Mouse (Mus musculus) neural tube, embryonic 14.5 days (tissue): ENCODE results near the gene Golph3. TPM values are rescaled to one million over a fixed set of nuclear protein-coding genes. Genes with fewer than 3 reads are reported as not detected.
A peak's percentile ranks its signal among the peaks of the same experiment; 100 is the strongest.
"Not testable (repeated sequence)": the region's sequence is repeated elsewhere in the genome, so short reads cannot be mapped to it uniquely, and the experiment has no call there.

Experiments used
- ATAC-seq: fragments of 200-750 bp; cut with Nextera tagmentation; 2 replicates; pipeline ENCODE4 v1.8.0; 2017; ENCODE audit warnings: low read depth, mild to moderate bottlenecking, moderate TSS enrichment, moderate library complexity
- H3K27ac ChIP-seq: fragments of 300-500 bp; sonication (generic); 2 replicates; pipeline ENCODE4 v1.5.1; 2014; ENCODE audit warnings: low read depth, mild to moderate bottlenecking, control low read depth, low read length, moderate library complexity, mixed read lengths
- H3K27me3 ChIP-seq: fragments of 300-500 bp; sonication (generic); 2 replicates; pipeline ENCODE4 v1.6.1; 2014; ENCODE audit warnings: low read length; ENCODE audit not compliant: control insufficient read depth, insufficient read depth
- H3K36me3 ChIP-seq: fragments of 300-500 bp; sonication (generic); 2 replicates; pipeline ENCODE4 v1.6.1; 2014; ENCODE audit warnings: low read length, mixed read lengths; ENCODE audit not compliant: control insufficient read depth, insufficient read depth
- H3K4me1 ChIP-seq: fragments of 300-500 bp; sonication (generic); 2 replicates; pipeline ENCODE4 v1.6.1; 2014; ENCODE audit warnings: low read length; ENCODE audit not compliant: control insufficient read depth, insufficient read depth
- H3K4me2 ChIP-seq: fragments of 300-500 bp; sonication (generic); 2 replicates; pipeline ENCODE4 v1.6.1; 2014; ENCODE audit warnings: mild to moderate bottlenecking, low read depth, low read length, control low read depth
- H3K4me3 ChIP-seq: fragments of 300-500 bp; sonication (generic); 2 replicates; pipeline ENCODE4 v1.5.1; 2014; ENCODE audit warnings: low read depth, low read length, control low read depth, mixed read lengths
- H3K9ac ChIP-seq: fragments of 300-500 bp; sonication (generic); replicated peaks from 2 replicates; pipeline ENCODE4 v1.6.1; 2014; ENCODE audit warnings: low read depth, mild to moderate bottlenecking, control low read depth, low read length, mixed read lengths
- H3K9me3 ChIP-seq: fragments of 300-500 bp; sonication (generic); 2 replicates; pipeline ENCODE4 v1.6.1; 2016; ENCODE audit warnings: low read length; ENCODE audit not compliant: control insufficient read depth
- WGBS: fragments of 180-500 bp; shearing (Covaris S2); extraction: QIAGEN DNeasy Blood & Tissue Kit; methylation state at CpG from one replicate; pipeline ENCODE4 v1.1.7; 2014; 5-methylcytosine and 5-hydroxymethylcytosine counted together
- polyA plus RNA-seq: library from polyadenylated mRNA; unstranded; fragments of >200 nt; fragmentation: Nextera tagmentation; extraction: Ambion mirVana; gene quantifications from 2 replicates; pipeline ENCODE4 v1.2.1, GENCODE M21; 2014

Golph3 gene
- polyA plus RNA-seq, 1 experiment from 2014 or later, result 92.0 TPM

DNA sequence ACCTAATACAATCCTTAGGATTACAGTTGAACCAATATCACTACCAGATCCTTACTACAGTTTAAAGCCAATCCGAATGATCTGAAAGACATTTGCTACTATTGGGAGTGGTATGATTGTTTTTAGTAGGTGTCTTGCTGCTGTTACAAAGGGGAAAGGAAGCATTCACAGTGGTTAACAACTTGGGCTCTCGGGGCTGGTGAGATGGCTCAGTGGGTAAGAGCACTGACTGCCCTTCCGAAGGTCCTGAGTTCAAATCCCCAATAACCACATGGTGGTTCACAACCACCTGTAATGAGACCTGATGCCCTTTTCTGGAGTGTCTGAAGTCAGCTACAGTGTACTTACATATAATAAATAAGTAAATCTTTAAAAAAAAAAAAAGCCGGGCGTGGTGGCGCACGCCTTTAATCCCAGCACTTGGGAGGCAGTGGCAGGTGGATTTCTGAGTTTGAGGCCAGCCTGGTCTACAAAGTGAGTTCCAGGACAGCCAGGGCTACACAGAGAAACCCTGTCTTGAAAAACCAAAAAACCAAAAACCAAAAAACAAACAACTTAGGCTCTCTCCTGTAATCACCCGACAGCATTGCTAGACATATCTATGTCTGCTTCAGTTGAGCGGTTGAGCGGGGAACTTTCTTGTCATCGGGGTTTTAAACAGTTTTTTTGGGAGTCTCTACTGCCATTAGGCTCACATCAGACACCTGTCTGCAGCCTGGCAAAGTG is 45.5 kb downstream of the Golph3 start:
- not testable (repeated sequence) for H3K9me3 ChIP-seq, H3K9ac ChIP-seq, H3K27me3 ChIP-seq, H3K36me3 ChIP-seq, H3K4me2 ChIP-seq, H3K4me3 ChIP-seq, ATAC-seq
- Histone ChIP-seq H3K27ac (peak overlapping the region; percentile 66), H3K4me1 (peaks cover 19% of the 10 kb centered on the region)
- WGBS, result 87% methylated on average over 11 of the region's 11 CpGs

DNA sequence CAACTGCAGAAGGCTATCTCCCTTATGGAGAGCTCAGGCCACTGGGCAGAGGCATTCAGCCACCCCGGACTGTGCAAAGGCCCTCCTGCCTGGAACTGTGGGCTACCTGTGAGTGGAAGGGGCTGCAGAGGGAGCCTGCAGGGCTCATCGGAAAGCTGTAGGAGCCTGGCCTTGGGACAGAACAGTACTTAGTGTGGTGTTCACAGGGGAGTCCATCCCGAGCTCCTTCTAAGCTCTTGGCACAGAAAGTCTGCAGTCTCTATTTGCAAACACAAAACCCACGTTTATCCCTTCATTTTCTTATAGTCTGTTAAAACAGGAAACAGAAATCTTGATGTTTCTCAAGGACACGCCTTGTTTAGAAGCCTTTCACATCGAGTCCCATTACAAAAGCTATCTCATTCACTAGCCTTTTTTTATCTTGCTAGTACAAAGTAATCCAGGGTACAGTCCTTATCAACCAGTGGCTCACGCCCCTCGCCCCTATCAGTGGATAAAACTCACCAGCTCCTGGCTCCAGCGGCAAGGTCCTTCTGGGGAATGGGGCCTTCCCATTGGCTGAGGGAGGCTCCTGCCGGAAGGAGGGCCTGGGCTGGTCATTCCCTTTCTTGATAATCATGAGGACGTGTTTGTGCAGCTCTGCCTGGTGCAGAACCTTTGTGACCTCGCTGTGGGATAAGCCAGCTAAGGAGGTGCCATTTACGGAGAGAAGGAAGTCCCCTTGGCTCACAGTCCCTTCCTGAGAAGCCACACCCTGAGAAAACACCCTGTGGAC is 46.2 kb downstream of the Golph3 start:
- Histone ChIP-seq H3K36me3 (no peaks in the 10 kb centered on the region), H3K9ac (no peak overlapping the region), H3K9me3 (no peaks in the 10 kb centered on the region), H3K4me3 (no peak overlapping the region), H3K27ac (no peak overlapping the region), H3K4me1 (peaks cover 19% of the 10 kb centered on the region), H3K4me2 (no peak overlapping the region), H3K27me3 (no peaks in the 10 kb centered on the region)
- no peak for ATAC-seq
- 58% methylated on average over 13 of the region's 13 CpGs for WGBS

DNA sequence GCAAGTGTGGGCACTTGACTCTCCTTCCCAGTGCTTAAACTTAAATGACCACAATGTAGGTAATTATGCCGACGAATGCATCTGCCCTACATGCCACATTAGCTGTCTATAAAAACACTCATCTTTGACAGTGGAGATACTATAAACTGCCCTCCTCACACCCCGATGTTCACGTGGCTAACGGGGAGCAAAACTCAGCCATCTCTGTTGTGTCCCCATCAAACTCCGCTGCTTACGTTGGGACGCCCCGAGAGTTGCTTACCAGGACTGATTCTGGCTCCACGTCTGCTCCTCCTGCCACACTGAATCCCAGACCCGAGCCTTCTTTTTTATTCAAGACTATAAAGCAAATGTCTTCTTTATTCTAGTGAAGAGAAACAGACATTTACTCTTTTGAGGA is 47.1 kb downstream of the Golph3 start:
- no peak for ATAC-seq
- Histone ChIP-seq H3K4me2 (no peak overlapping the region), H3K9me3 (no peaks in the 10 kb centered on the region), H3K36me3 (no peaks in the 10 kb centered on the region), H3K4me1 (peaks cover 19% of the 10 kb centered on the region), H3K27ac (no peak overlapping the region), H3K4me3 (no peak overlapping the region), H3K27me3 (no peaks in the 10 kb centered on the region), H3K9ac (no peak overlapping the region)
- 43% methylated on average over 11 of the region's 11 CpGs for WGBS

DNA sequence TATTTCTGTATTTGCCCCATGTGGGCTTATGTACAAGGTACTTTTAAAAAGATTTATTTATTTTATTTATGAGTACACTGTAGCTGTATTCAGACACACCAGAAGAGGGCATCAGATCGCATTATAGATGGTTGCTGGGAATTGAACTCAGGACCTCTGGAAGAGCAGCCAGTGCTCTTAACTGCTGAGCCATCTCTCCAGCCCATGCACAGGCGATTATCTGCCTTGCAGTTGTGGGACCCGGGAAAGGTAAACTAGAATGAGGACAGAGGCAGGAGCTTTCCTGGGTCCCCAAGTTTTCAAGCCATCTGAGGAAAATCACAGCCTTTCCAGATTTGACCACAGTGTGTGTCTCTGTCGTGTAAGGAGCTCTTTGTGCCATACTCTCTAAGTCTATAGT is 47.6 kb downstream of the Golph3 start:
- H3K9ac ChIP-seq, result no peak overlapping the region
- H3K27me3 ChIP-seq, result no peaks in the 10 kb centered on the region
- H3K4me3 ChIP-seq, result no peak overlapping the region
- H3K9me3 ChIP-seq, result no peaks in the 10 kb centered on the region
- 87% methylated on average over 4 of the region's 4 CpGs for WGBS
- no peaks in the 10 kb centered on the region for H3K36me3 ChIP-seq
- peaks cover 19% of the 10 kb centered on the region for H3K4me1 ChIP-seq
- no peak overlapping the region for H3K27ac ChIP-seq
- no peak for ATAC-seq
- no peak overlapping the region for H3K4me2 ChIP-seq

DNA sequence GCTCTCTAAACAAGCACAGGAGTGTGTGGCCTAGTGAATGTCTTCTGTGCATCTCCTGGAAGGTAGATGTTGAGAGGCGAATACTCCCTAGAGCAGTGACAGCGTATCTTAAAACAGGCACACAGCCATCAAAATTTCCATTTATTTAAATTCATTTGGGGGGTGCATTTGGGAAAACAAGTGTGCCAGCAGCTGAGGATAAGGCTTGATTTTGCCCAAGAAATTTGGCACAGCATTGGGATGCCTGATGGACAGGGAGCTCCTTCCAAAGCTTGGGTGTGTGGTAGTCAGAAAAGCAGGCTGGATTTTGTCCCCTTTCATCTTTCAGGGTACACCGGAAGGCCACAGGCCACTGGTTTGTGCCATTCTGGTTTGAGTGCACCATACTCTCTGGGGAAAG is 48.8 kb downstream of the Golph3 start:
- Histone ChIP-seq H3K4me3 (no peak overlapping the region), H3K9ac (no peak overlapping the region), H3K9me3 (no peaks in the 10 kb centered on the region), H3K27me3 (no peaks in the 10 kb centered on the region), H3K36me3 (no peaks in the 10 kb centered on the region; the same call in 1 of the 2 replicates), H3K27ac (no peak overlapping the region), H3K4me2 (no peak overlapping the region), H3K4me1 (peaks cover 19% of the 10 kb centered on the region)
- ATAC-seq, result no peak
- 94% methylated on average over 3 of the region's 3 CpGs for WGBS

DNA sequence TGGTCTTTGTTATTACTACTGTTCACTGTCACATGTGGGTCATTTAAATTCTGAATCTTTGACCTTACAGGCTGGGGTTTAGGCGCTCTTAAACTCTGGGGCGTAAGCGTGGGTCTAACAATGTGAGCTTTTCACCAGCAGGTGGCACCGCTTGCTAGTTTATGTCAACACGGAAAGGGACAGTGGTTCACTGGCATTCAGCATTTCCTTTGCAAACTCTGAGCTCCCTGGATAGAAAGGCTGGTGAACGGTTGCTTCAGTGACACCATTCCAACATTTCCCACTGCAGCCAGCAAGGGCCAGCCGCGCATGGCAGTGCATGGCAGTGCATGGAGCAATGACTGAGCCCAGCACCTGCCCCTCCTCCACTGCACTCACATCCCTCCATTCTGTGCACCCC is 49.9 kb downstream of the Golph3 start:
- no peak overlapping the region for H3K4me2 ChIP-seq
- no peaks in the 10 kb centered on the region for H3K9me3 ChIP-seq
- H3K27ac ChIP-seq, result no peak overlapping the region
- H3K4me1 ChIP-seq, result peaks cover 18% of the 10 kb centered on the region
- 7% methylated on average over 8 of the region's 8 CpGs for WGBS
- H3K27me3 ChIP-seq, result no peaks in the 10 kb centered on the region
- no peak overlapping the region for H3K9ac ChIP-seq
- H3K4me3 ChIP-seq, result no peak overlapping the region
- peak; percentile 65 for ATAC-seq
- no peaks in the 10 kb centered on the region; the same call in 1 of the 2 replicates for H3K36me3 ChIP-seq

DNA sequence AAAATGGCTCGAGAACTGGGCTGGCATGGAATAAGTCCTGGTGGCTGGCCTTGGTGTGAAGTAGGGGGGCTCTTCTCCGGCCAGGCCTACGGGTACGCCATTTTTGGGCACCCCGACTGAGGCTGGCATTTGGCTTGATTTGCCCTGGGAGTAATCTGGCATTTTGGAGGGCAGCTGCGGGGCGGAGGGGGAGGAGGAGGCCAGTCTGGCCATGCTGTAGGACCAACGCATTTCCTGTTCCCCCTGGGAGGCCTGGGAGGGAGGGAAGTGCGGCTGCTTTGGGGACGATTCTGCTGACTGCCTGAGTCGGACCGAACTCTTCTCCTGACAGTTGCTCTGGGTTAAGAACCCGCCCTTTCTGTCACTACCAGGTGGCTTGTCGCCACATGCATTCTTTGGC is 52.2 kb downstream of the Golph3 start:
- no peaks in the 10 kb centered on the region for H3K27me3 ChIP-seq
- no peak overlapping the region for H3K27ac ChIP-seq
- H3K9me3 ChIP-seq, result no peaks in the 10 kb centered on the region
- H3K9ac ChIP-seq, result no peak overlapping the region
- H3K4me2 ChIP-seq, result no peak overlapping the region
- H3K36me3 ChIP-seq, result no peaks in the 10 kb centered on the region; the same call in 1 of the 2 replicates
- 81% methylated on average over 14 of the region's 14 CpGs for WGBS
- H3K4me1 ChIP-seq, result peaks cover 6% of the 10 kb centered on the region; the same call in 1 of the 2 replicates
- no peak overlapping the region for H3K4me3 ChIP-seq
- ATAC-seq, result no peak

DNA sequence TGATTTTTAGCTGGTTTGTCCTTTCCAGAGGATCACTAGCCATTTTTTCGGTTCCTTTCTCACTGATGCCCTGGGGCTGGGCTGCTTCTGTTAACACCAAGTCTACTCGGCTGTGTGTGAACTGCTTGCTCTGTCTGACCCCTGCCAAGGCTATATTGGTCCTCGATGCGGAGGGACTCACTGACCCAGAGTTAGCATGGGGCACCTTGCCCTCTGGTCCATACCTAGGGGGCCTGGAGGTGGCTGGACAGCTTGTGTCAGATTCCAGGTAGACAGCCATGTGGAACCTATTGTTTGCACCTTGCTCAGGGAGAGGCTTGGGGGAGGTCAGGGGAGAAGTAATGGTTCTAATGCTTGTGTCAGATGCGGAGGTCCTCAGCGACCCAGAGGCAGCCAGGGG is 52.7 kb downstream of the Golph3 start:
- WGBS, result 86% methylated on average over 6 of the region's 6 CpGs
- no peak for ATAC-seq
- Histone ChIP-seq H3K4me1 (peaks cover 6% of the 10 kb centered on the region; the same call in 1 of the 2 replicates), H3K27me3 (no peaks in the 10 kb centered on the region), H3K36me3 (no peaks in the 10 kb centered on the region; the same call in 1 of the 2 replicates), H3K9me3 (no peaks in the 10 kb centered on the region), H3K9ac (no peak overlapping the region), H3K4me2 (no peak overlapping the region), H3K4me3 (no peak overlapping the region), H3K27ac (no peak overlapping the region)

DNA sequence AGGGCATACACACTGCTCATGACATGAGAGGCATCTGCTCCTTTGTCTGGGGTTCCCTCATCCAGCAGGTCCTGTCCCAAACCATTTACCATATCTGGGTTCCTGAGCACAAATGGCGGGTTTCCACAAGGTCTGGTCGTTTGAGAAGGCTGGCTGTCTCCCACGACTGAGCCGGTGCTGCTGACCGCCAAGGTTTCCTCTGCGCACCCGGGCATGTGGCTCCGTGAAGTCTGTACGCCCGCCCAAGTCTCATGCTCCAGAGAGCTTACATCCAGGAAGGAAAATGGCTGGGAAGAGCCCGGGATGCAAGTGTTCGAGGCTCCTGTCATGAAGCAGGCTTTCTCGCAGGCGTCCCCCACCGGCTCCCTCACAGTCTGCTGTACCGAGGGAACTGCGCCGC is 53.7 kb downstream of the Golph3 start:
- no peak for ATAC-seq
- H3K27me3 ChIP-seq, result no peaks in the 10 kb centered on the region
- H3K4me3 ChIP-seq, result no peak overlapping the region
- no peak overlapping the region for H3K9ac ChIP-seq
- H3K4me2 ChIP-seq, result peak overlapping the region; percentile 43; the same call in 1 of the 2 replicates
- H3K4me1 ChIP-seq, result peaks cover 6% of the 10 kb centered on the region; the same call in 1 of the 2 replicates
- no peaks in the 10 kb centered on the region for H3K9me3 ChIP-seq
- no peaks in the 10 kb centered on the region; the same call in 1 of the 2 replicates for H3K36me3 ChIP-seq
- H3K27ac ChIP-seq, result no peak overlapping the region
- 61% methylated on average over 18 of the region's 18 CpGs for WGBS
